11 mouse cellular contexts compared by ENCODE assay signal in genomic region chr12:117807637-117808036, GRCm38 (mm10). TPM values are rescaled to one million over a fixed set of nuclear protein-coding genes. Genes with fewer than 3 reads are reported as not detected.
DNase-seq lines count a peak whose midpoint lies in the region; ATAC-seq and TF ChIP-seq lines count a peak whose summit lies in the region.
"Had no signal": no experiment of that assay in that cellular context is flagged by ENCODE, and none has a peak within 500 bp of the region (broad histone marks: within the 10 kb centered on the region; RNA-seq: fewer than 3 reads in every experiment).

No protein-coding gene starts in this region.

- H3K4me3 ChIP-seq in stomach, embryonic 14.5 days (ENCODE audit: low read depth, low read length), result no peak overlapping the region
- no peak overlapping the region for H3K4me3 ChIP-seq in stomach, postnatal 0 days (ENCODE audit: low read depth, low read length)
- H3K4me3 ChIP-seq in hindbrain, embryonic 10.5 days, result peak overlapping the region; percentile 40
- no peak overlapping the region for H3K4me3 ChIP-seq in midbrain, embryonic 11.5 days (ENCODE audit: low read depth, low read length)

- no peak overlapping the region for H3K9ac ChIP-seq in stomach, embryonic 14.5 days (replicated peaks; ENCODE audit: low read depth, low read length)
- H3K9ac ChIP-seq in stomach, postnatal 0 days (ENCODE audit: low read length), result no peak overlapping the region
- H3K9ac ChIP-seq in midbrain, embryonic 11.5 days (ENCODE audit: low read length), result no peak overlapping the region

- DNase-seq in stomach, postnatal 0 days (ENCODE audit: low spot score), result no peak
- DNase-seq in hindbrain, embryonic 10.5 days (ENCODE audit: low spot score), result no peak
- no peak for DNase-seq in midbrain, embryonic 11.5 days (ENCODE audit: low spot score, missing footprints)
- DNase-seq in retina, postnatal 1 day, result peak; percentile 67
- no peak for DNase-seq in gastrocnemius, adult 8-10 months (ENCODE audit: low spot score in 2 of 2)
- no peak for DNase-seq in T-cell, adult 2 months (ENCODE audit: low spot score)
- DNase-seq: heart, adult 11 months; lung, adult 18-20 months had no signal

- no peak for ATAC-seq in stomach, embryonic 14.5 days (ENCODE audit: insufficient number of reproducible peaks, insufficient read depth, low FRiP score, low read depth)
- no peak for ATAC-seq in stomach, postnatal 0 days (ENCODE audit: low FRiP score, low TSS enrichment)
- peak; percentile 33; the same call in 1 of the 2 replicates for ATAC-seq in midbrain, embryonic 11.5 days (ENCODE audit: low FRiP score)
- no peak for ATAC-seq in megakaryocyte-erythroid progenitor cell, adult 5-6 weeks (replicated peaks; ENCODE audit: low FRiP score, low TSS enrichment, poor library complexity, severe bottlenecking)
- ATAC-seq: inflammation-experienced regulatory T-cells, adult 6 months had no signal

- 23% methylated on average over 10 of the region's 12 CpGs for WGBS in stomach, embryonic 14.5 days
- 25% methylated on average over 10 of the region's 12 CpGs for WGBS in stomach, postnatal 0 days
- WGBS in hindbrain, embryonic 10.5 days, result 34% methylated on average over 12 of the region's 12 CpGs
- 42% methylated on average over 8 of the region's 12 CpGs for WGBS in midbrain, embryonic 11.5 days

- no peaks in the 10 kb centered on the region for H3K4me1 ChIP-seq in stomach, embryonic 14.5 days (ENCODE audit: control insufficient read depth, insufficient read depth, low read length)
- no peaks in the 10 kb centered on the region for H3K4me1 ChIP-seq in stomach, postnatal 0 days (replicated peaks; ENCODE audit: control insufficient read depth, insufficient read depth)
- H3K4me1 ChIP-seq in hindbrain, embryonic 10.5 days (replicated peaks), result peaks cover 47% of the 10 kb centered on the region
- peaks cover 36% of the 10 kb centered on the region for H3K4me1 ChIP-seq in midbrain, embryonic 11.5 days (ENCODE audit: control insufficient read depth, insufficient read depth, low read length)

- TF ChIP-seq CTCF in stomach, postnatal 0 days (IDR thresholded peaks at IDR 0.05; ENCODE audit: low read depth), result no peak

- H3K27ac ChIP-seq in stomach, embryonic 14.5 days (ENCODE audit: low read length), result no peak overlapping the region
- H3K27ac ChIP-seq in stomach, postnatal 0 days (replicated peaks), result no peak overlapping the region
- peak overlapping the region; percentile 69; the same call in 1 of the 2 replicates for H3K27ac ChIP-seq in hindbrain, embryonic 10.5 days
- H3K27ac ChIP-seq in midbrain, embryonic 11.5 days (ENCODE audit: low read depth, low read length), result no peak overlapping the region

- no peak for TF ChIP-seq EP300 in stomach, postnatal 0 days (optimal IDR thresholded peaks at IDR 0.05)

- H3K9me3 ChIP-seq in stomach, embryonic 14.5 days (ENCODE audit: control insufficient read depth, low read depth, low read length), result no peaks in the 10 kb centered on the region
- no peaks in the 10 kb centered on the region for H3K9me3 ChIP-seq in stomach, postnatal 0 days (ENCODE audit: control insufficient read depth, low read length)
- H3K9me3 ChIP-seq in hindbrain, embryonic 10.5 days, result no peaks in the 10 kb centered on the region
- H3K9me3 ChIP-seq in midbrain, embryonic 11.5 days (ENCODE audit: control insufficient read depth, low read length), result no peaks in the 10 kb centered on the region

- H3K36me3 ChIP-seq in stomach, embryonic 14.5 days (ENCODE audit: control insufficient read depth, insufficient read depth, low read length), result no peaks in the 10 kb centered on the region
- no peaks in the 10 kb centered on the region for H3K36me3 ChIP-seq in stomach, postnatal 0 days (ENCODE audit: control insufficient read depth, insufficient read depth, low read length)
- no peaks in the 10 kb centered on the region for H3K36me3 ChIP-seq in hindbrain, embryonic 10.5 days
- no peaks in the 10 kb centered on the region for H3K36me3 ChIP-seq in midbrain, embryonic 11.5 days (ENCODE audit: control insufficient read depth, insufficient read depth, low read length)

- H3K27me3 ChIP-seq in stomach, embryonic 14.5 days (ENCODE audit: control insufficient read depth, insufficient read depth, low read length), result no peaks in the 10 kb centered on the region
- no peaks in the 10 kb centered on the region for H3K27me3 ChIP-seq in stomach, postnatal 0 days (ENCODE audit: control insufficient read depth, insufficient read depth, low read length)
- peaks cover 18% of the 10 kb centered on the region for H3K27me3 ChIP-seq in hindbrain, embryonic 10.5 days (ENCODE audit: insufficient read depth, poor library complexity, severe bottlenecking)
- H3K27me3 ChIP-seq in midbrain, embryonic 11.5 days (ENCODE audit: control insufficient read depth, insufficient read depth, low read length), result 0 out of 2 replicates have a peak, but pooled peaks cover 3% of the 10 kb centered on the region

- peak overlapping the region; percentile 27; the same call in 1 of the 2 replicates for H3K4me2 ChIP-seq in stomach, embryonic 14.5 days (replicated peaks; ENCODE audit: low read depth, low read length)
- no peak overlapping the region for H3K4me2 ChIP-seq in stomach, postnatal 0 days (replicated peaks; ENCODE audit: low read depth)
- no peak overlapping the region for H3K4me2 ChIP-seq in midbrain, embryonic 11.5 days

RNA-seq across cellular contexts. Expression of gene Cdca7l, which starts 3.5 kb away (rescaled TPM):
- 49.0 and 51.1 TPM in 2 replicates for polyA plus RNA-seq in stomach, embryonic 14.5 days (2014; fragmentation: Nextera tagmentation; extraction: Ambion mirVana)
- 15.1 and 15.7 TPM in 2 replicates for polyA plus RNA-seq in stomach, postnatal 0 days (2015; fragmentation: Nextera tagmentation; extraction: Ambion mirVana)
- 32.3 and 48.3 TPM in 2 replicates for polyA plus RNA-seq in hindbrain, embryonic 10.5 days (2016; fragmentation: Nextera tagmentation; extraction: Ambion mirVana)
- polyA plus RNA-seq in midbrain, embryonic 11.5 days (2014; fragmentation: Nextera tagmentation; extraction: Ambion mirVana), result 41.2 and 45.2 TPM in 2 replicates
- total RNA-seq in megakaryocyte-erythroid progenitor cell, adult 5-6 weeks (2014; fragmentation: Nextera tagmentation), result 52.3 and 91.9 TPM in 2 replicates
- total RNA-seq in megakaryocyte-erythroid progenitor cell, adult 5-6 weeks (2017), result 143 and 164 TPM in 2 replicates
- total RNA-seq in gastrocnemius, adult 8-10 months (2022), result under 1 TPM in 1 of 4 experiments, not detected in 3; 0.10 TPM
